Mouse (Mus musculus): ENCODE data around the gene Mbd4. TPM values are rescaled to one million over a fixed set of nuclear protein-coding genes. Genes with fewer than 3 reads are reported as not detected.

Mbd4 gene
- polyA plus RNA-seq, 1 experiment from 2014 or later: 18.6 TPM

DNA sequence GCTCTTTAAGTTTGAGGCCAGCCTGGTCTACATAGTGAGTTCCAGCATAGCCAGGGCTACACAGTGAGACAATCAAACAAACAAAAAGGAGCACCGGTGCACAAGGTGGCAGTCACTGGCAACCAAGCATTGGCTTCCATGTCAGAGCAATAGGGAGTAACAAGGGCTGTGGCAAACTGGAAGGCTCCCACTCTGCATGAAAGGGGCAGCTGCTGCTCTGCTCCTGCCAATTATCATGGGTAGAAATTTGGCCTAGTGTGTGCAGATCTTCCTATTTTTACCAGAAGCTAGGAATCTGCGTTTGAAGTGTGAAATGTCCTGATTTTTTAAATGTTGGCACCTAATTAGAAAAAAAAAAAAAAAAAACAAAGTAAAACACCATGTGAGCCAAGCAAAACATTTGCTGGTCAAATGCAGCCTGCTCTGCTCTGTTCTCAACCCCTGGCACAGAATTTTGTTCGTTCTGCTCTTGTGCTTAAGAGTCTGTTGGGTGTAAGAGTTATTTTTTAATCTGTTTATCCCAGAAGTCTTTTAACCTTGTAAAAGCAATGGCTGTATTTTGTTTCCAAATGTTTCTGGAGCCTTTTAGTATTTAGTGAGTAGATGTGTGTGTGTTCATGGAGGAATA lies 2.7 kb upstream of the Mbd4 start:
- Histone ChIP-seq H3K4me2 (no peak overlapping the region), H3K27ac (peak overlapping the region; percentile 65), H3K9me3 (no peaks in the 10 kb centered on the region), H3K9ac (no peak overlapping the region), H3K36me3 (no peaks in the 10 kb centered on the region), H3K27me3 (no peaks in the 10 kb centered on the region), H3K4me3 (no peak overlapping the region), H3K4me1 (peaks cover 33% of the 10 kb centered on the region)
- 59% methylated on average over 3 of the region's 3 CpGs for WGBS
- ATAC-seq (ENCODE audit: insufficient number of reproducible peaks, low FRiP score, low TSS enrichment, low read depth): no peak

DNA sequence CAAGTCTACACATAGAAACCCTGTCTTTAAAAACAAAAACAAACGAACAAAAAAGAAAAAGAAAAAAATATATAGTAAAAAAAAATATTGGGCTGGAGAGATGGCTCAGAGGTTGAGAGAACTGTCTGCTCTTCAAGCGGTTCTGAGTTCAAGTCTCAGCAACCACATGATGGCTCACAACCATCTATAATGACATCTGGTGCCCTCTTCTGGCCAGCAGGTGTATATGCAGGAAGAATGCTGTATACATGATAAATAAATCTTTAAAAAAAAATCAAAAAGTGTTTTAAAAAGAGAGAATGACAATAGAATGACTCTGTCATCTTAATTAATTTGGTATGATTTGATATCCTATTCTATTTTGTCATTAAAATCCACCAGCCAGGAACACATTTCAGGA lies 1.3 kb upstream of the Mbd4 start:
- Histone ChIP-seq H3K4me2 (no peak overlapping the region), H3K36me3 (no peaks in the 10 kb centered on the region), H3K4me1 (peaks cover 33% of the 10 kb centered on the region), H3K27me3 (no peaks in the 10 kb centered on the region), H3K4me3 (no peak overlapping the region), H3K9me3 (no peaks in the 10 kb centered on the region), H3K27ac (no peak overlapping the region), H3K9ac (no peak overlapping the region)
- 77% methylated on average over 2 of the region's 2 CpGs for WGBS
- no peak for ATAC-seq (ENCODE audit: insufficient number of reproducible peaks, low FRiP score, low TSS enrichment, low read depth)

DNA sequence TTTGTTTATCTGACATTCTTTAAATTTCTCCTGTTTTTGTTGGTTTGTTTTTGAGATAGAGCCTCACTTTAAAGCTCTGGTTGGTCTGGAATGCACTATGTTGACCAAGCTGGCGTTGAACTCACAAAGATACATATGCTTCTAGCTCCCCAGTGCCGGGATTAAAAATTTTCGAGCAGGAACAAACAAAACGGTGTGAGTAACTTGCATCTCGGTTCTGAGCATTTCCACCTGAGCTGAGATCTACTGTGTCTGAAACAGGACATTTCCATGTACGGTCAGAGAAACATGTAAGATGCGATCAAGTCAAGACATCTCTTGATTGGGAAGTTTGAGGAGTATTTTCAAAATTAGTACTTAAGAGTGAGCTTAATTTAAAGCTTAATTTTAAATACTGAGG lies 814 bp upstream of the Mbd4 start:
- peak overlapping the region; percentile 90 for H3K27ac ChIP-seq
- H3K36me3 ChIP-seq: peaks cover 4% of the 10 kb centered on the region; the same call in 1 of the 2 replicates
- no peaks in the 10 kb centered on the region for H3K9me3 ChIP-seq
- H3K9ac ChIP-seq: 0 out of 2 replicates have a peak overlapping the region, but pooled peaks have one; percentile 39
- H3K27me3 ChIP-seq: no peaks in the 10 kb centered on the region
- H3K4me3 ChIP-seq: peak overlapping the region; percentile 66
- WGBS: 46% methylated on average over 7 of the region's 7 CpGs
- H3K4me1 ChIP-seq: peaks cover 33% of the 10 kb centered on the region
- no peak for ATAC-seq (ENCODE audit: insufficient number of reproducible peaks, low FRiP score, low TSS enrichment, low read depth)
- peak overlapping the region; percentile 75 for H3K4me2 ChIP-seq

DNA sequence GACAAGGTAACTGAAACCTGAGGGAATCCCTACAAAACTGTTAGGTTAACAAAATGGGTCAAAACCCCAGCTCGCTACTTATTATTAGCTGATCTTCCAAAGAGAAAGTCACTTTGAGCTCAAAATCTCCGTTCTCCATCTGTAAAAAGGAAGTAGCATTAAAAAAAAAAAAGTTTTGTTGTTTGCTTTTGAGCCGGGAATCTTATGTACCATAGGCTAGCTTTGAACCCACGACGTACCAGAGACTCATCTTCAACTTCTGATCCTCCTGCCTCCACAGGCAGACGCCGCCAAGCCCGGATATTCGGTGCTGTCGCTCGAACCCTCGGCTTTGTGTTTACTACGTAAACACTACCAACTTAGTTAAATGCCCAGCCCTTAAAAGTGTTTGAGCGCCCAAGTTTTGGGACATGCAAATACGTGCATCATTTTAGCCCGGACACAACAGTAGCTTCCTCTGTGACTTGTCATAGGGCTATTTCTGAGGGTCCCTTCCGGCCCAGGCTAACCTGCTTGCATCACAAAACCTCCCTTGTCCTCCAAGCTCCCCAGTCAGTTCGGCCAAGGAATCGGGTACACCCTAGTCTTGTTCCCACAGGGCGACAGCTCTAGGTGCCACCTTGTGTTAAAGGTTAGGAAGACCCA lies 603 bp downstream of the Mbd4 start:
- H3K36me3 ChIP-seq: peaks cover 13% of the 10 kb centered on the region
- WGBS: 6% methylated on average over 20 of the region's 20 CpGs
- H3K4me1 ChIP-seq: peaks cover 30% of the 10 kb centered on the region
- H3K4me3 ChIP-seq: peak overlapping the region; percentile 66
- H3K27ac ChIP-seq: peak overlapping the region; percentile 89
- peak overlapping the region; percentile 75 for H3K4me2 ChIP-seq
- peak; percentile 7; the same call in 1 of the 2 replicates for ATAC-seq (ENCODE audit: insufficient number of reproducible peaks, low FRiP score, low TSS enrichment, low read depth)
- H3K27me3 ChIP-seq: no peaks in the 10 kb centered on the region
- H3K9me3 ChIP-seq: no peaks in the 10 kb centered on the region
- H3K9ac ChIP-seq: peak overlapping the region; percentile 46

DNA sequence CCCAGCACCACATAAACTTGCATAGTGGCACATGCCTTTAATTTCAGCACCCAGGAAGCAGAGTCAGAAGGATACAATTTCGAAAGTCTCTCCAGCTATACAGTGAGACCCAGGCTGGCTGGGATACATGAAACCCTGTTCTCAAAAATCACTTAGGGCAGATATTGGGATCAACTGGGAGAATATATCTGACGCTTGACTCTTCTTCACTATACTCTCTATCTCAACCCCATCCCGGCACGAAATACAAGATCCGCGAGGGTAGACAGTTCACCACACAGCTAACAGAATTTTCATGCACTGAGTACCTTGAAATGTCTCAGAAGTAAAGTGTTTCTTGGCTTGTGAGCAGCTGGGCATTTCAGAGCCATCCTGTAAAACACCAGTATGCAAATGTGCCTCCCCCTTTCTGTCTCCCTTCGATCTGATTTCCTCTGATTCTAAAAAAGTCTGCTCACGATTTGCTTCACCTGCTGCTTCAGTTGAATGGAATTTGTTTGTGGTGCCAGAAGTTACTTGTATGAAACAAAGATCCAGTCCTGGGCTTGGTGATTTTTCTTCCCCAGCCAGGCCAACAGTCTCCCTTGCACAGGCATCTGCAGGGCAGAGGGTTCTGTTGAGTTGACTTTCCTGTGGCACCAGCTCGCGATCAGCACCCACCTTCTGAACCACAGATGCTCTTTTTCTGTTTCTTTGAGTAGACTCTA lies 4.4 kb downstream of the Mbd4 start:
- no peak overlapping the region for H3K9ac ChIP-seq
- no peak overlapping the region for H3K4me3 ChIP-seq
- H3K9me3 ChIP-seq: no peaks in the 10 kb centered on the region
- no peak for ATAC-seq (ENCODE audit: insufficient number of reproducible peaks, low FRiP score, low TSS enrichment, low read depth)
- no peaks in the 10 kb centered on the region for H3K27me3 ChIP-seq
- WGBS: 92% methylated on average over 10 of the region's 10 CpGs
- H3K27ac ChIP-seq: no peak overlapping the region
- H3K36me3 ChIP-seq: peaks cover 26% of the 10 kb centered on the region
- H3K4me1 ChIP-seq: peaks cover 10% of the 10 kb centered on the region
- no peak overlapping the region for H3K4me2 ChIP-seq

DNA sequence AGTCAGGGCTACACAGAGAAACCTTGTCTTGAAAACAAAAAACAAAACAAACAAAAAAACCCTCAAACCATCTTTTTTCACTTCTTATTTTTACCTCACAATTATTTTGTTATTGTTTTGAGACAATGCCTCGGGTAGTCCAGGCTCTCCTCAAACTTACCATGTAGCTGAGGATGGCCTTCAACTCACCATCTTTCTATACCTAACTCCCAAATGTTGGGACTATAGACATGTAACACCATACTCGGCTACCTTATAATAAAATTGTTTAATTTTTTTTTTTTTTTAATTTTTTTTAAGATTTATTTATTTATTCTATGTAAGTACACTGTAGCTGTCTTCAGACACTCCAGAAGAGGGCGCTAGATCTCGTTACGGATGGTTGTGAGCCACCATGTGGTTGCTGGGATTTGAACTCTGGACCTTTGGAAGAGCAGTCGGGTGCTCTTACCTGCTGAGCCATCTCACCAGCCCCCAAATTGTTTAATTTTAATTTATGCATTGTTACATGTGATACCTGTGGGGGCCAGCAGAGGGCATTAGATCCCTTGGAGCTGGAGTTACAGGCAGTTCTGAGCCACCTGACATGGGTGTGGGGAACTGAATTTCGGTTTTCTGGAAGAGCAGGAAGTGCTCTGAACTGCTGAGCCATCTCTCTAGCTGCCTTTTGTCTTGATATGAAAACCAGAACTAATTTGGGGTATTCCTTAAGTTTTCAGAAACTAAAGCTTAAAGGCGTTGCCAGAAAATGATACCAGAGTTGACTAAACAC lies 6.3 kb downstream of the Mbd4 start:
- H3K9ac ChIP-seq: no peak overlapping the region
- no peaks in the 10 kb centered on the region for H3K27me3 ChIP-seq
- H3K27ac ChIP-seq: no peak overlapping the region
- no peak overlapping the region for H3K4me3 ChIP-seq
- no peak for ATAC-seq (ENCODE audit: insufficient number of reproducible peaks, low FRiP score, low TSS enrichment, low read depth)
- H3K4me2 ChIP-seq: no peak overlapping the region
- no peaks in the 10 kb centered on the region for H3K9me3 ChIP-seq
- peaks cover 42% of the 10 kb centered on the region for H3K36me3 ChIP-seq
- peaks cover under 1% of the 10 kb centered on the region; the same call in 1 of the 2 replicates for H3K4me1 ChIP-seq
- 36% methylated on average over 8 of the region's 8 CpGs for WGBS

DNA sequence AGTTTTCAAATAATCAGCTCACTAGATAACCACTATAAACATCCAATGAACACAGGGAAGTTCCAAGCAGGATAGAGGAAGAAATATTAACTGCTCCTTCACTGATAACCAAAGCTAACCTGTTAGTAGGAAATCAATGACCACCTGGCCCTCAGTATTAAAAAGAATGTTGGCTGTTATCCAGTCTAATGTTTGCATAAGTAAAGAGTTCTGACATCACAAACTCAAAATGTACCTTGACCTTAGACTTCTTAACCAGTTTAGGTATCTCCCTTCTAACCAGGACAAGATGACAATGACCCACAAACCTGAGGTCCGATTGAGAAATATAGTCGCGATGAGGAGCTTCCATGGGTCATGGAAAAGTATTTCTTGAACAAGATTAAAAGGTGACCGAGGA lies 8.2 kb downstream of the Mbd4 start:
- Histone ChIP-seq H3K9me3 (no peaks in the 10 kb centered on the region), H3K36me3 (peaks cover 46% of the 10 kb centered on the region), H3K27ac (no peak overlapping the region), H3K9ac (no peak overlapping the region), H3K4me2 (no peak overlapping the region), H3K27me3 (no peaks in the 10 kb centered on the region), H3K4me1 (no peaks in the 10 kb centered on the region), H3K4me3 (no peak overlapping the region)
- no peak for ATAC-seq (ENCODE audit: insufficient number of reproducible peaks, low FRiP score, low TSS enrichment, low read depth)
- WGBS: 96% methylated on average over 4 of the region's 4 CpGs

DNA sequence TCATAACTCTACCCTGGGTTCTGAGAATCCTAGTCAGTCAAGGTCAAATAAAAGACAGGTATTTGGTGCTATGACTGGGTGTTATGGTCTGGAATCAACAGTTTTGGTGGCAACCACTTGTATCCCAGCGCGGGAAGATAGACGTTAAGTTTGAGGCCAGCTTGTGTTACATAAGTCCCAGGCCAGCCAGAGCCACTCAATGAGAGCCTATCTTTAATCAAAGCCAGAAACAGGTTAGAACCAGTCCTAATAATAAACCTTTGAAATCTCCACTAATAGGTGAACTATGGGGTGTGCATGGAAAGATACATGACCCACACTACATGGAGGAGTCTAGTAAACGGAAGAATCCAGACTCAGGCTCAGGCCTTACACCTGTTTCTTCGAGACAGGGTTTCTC lies 14.4 kb downstream of the Mbd4 start:
- Histone ChIP-seq H3K4me2 (peak overlapping the region; percentile 63), H3K9ac (no peak overlapping the region), H3K27ac (no peak overlapping the region), H3K9me3 (no peaks in the 10 kb centered on the region), H3K27me3 (no peaks in the 10 kb centered on the region), H3K36me3 (peaks cover 19% of the 10 kb centered on the region), H3K4me1 (peaks cover 7% of the 10 kb centered on the region), H3K4me3 (peak overlapping the region; percentile 35; the same call in 1 of the 2 replicates)
- ATAC-seq (ENCODE audit: insufficient number of reproducible peaks, low FRiP score, low TSS enrichment, low read depth): no peak
- 52% methylated on average over 5 of the region's 5 CpGs for WGBS

DNA sequence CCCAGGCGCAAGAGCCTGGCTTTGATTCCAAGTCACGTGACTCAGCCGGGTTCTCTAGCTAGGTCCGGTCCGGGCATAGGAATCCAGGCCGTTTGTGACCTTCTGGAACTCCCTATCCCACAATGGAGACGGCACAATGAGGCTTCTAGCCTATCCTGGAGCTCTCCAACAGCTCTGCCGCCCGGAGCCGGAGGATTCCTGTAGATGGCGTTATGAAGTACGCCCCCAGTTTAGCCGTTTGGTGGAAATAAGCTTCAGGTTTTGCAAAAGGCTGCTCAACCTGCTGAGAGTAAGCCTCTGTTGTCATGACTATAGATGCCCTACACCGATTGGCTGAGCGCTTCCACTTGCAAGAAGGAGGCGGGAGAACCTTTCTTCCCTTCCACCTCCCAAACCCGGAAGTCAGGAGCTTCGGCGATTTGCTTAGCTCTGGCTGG lies 15.0 kb downstream of the Mbd4 start, which contains the start of gene Efcab12:
TSS of gene Efcab12 (minus strand) at position 252 of the 437 bp plus-strand sequence.
- Histone ChIP-seq H3K27ac (no peak within 1 kb of the TSS), H3K9me3 (no peaks in the 10 kb centered on the region), H3K4me1 (peaks cover 7% of the 10 kb centered on the region), H3K4me3 (peak within 1 kb of the TSS; percentile 35), H3K9ac (no peak within 1 kb of the TSS), H3K27me3 (no peaks in the 10 kb centered on the region), H3K36me3 (peaks cover 15% of the 10 kb centered on the region), H3K4me2 (peak within 1 kb of the TSS; percentile 63)
- peak; percentile 80; the same call in 1 of the 2 replicates for ATAC-seq (ENCODE audit: insufficient number of reproducible peaks, low FRiP score, low TSS enrichment, low read depth)
- WGBS: 2% methylated on average over 19 of the region's 19 CpGs

DNA sequence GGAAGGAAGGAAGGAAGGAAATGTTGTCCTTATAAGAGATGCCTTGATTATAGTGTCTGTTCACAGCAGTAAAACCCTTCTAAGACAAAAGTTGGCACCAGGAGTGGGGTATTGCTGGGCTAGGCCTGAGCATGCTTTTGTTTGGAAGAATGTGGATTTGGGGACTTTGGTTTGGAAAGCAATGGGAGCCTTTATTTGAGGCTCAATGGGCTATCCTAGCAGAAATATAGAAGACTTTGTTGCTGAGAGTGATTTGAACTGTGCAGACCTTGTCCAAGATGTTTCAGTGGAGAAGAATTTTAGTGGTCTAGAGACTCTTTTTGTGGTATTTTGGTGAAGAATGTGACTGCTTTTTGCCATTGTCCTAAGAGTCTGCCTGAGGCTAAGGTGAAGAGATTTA lies 19.3 kb downstream of the Mbd4 start:
- no peaks in the 10 kb centered on the region for H3K9me3 ChIP-seq
- H3K36me3 ChIP-seq: no peaks in the 10 kb centered on the region
- no peaks in the 10 kb centered on the region for H3K27me3 ChIP-seq
- H3K4me1 ChIP-seq: peaks cover 7% of the 10 kb centered on the region
- H3K4me3 ChIP-seq: no peak overlapping the region
- H3K4me2 ChIP-seq: no peak overlapping the region
- no peak overlapping the region for H3K27ac ChIP-seq
- H3K9ac ChIP-seq: no peak overlapping the region
- ATAC-seq (ENCODE audit: insufficient number of reproducible peaks, low FRiP score, low TSS enrichment, low read depth): no peak

DNA sequence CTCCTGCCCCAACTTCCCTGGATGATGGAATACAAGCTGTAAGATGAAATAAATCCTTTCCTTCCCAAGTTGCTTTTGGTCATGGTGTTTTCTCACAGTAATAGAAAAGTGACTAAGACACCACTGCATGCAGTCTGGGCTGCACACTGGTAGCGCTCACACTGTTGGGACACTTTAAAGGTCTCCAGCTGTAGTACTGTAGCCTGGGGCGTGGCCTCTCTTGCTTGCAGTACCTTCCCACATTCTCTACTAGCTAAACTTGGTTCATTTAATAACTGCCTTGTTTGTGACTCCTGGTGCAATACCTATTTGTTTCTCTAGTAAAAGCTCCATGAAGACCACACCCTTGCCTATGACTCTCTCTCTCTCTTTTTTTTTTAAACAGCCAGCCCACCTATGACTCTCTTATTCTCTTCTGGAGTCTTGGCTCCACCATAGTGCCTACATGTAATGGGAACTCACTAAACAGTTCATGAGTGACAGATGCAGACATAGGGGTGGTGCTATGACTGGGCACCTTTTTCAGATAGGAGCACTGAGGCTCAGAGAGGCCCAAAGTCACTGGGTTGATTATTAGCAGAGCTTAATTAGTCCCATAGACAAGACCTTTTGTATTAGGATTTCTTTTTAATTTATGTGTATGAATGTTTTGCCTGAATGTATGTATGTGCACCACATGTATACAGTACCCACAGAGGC lies 20.9 kb downstream of the Mbd4 start:
- no peak for ATAC-seq (ENCODE audit: insufficient number of reproducible peaks, low FRiP score, low TSS enrichment, low read depth)
- Histone ChIP-seq H3K27ac (no peak overlapping the region), H3K27me3 (no peaks in the 10 kb centered on the region), H3K9ac (no peak overlapping the region), H3K4me1 (no peaks in the 10 kb centered on the region), H3K4me2 (no peak overlapping the region), H3K9me3 (no peaks in the 10 kb centered on the region), H3K36me3 (no peaks in the 10 kb centered on the region), H3K4me3 (no peak overlapping the region)
- WGBS: 88% methylated on average over 2 of the region's 2 CpGs

Data from limb, embryonic 15.5 days (tissue).